Mouse (Mus musculus) thymus, adult 2 months (tissue): Measurements from ENCODE around the gene Rps26. TPM values are rescaled to one million over a fixed set of nuclear protein-coding genes. Genes with fewer than 3 reads are reported as not detected.
"Not testable (repeated sequence)": the region's sequence is repeated elsewhere in the genome, so short reads cannot be mapped to it uniquely, and the experiment has no call there.

Experiments used
- DNase-seq: peaks from one replicate; pipeline ENCODE4 v3.0.0; 2021
- H3K27ac ChIP-seq: fragments of 200-500 bp; 2 replicates; pipeline ENCODE4 v1.5.1; 2012; ENCODE audit warnings: low read length, control low read depth; ENCODE audit not compliant: control insufficient read depth, insufficient read depth
- H3K27me3 ChIP-seq: fragments of 200-500 bp; 2 replicates; pipeline ENCODE4 v1.6.1; 2012; ENCODE audit warnings: mild to moderate bottlenecking, low read length, moderate library complexity, mixed read lengths; ENCODE audit not compliant: control insufficient read depth, insufficient read depth
- H3K36me3 ChIP-seq: fragments of 200-500 bp; 2 replicates; pipeline ENCODE4 v1.6.1; 2012; ENCODE audit warnings: mild to moderate bottlenecking, low read length, moderate library complexity; ENCODE audit not compliant: control insufficient read depth, insufficient read depth
- H3K4me1 ChIP-seq: fragments of 200-500 bp; replicated peaks from 2 replicates; pipeline ENCODE4 v1.6.1; 2012; ENCODE audit warnings: low read length; ENCODE audit not compliant: control insufficient read depth, insufficient read depth
- H3K4me3 ChIP-seq: fragments of 200-500 bp; 2 replicates; pipeline ENCODE4 v1.5.1; 2012; ENCODE audit warnings: mild to moderate bottlenecking, low read length, control low read depth, moderate library complexity; ENCODE audit not compliant: control insufficient read depth, insufficient read depth
- CTCF ChIP-seq: fragments of 200-500 bp; IDR thresholded peaks from 2 replicates; pipeline ENCODE4 v1.5.1; 2012; ENCODE audit warnings: mild to moderate bottlenecking, control low read depth, low read length, moderate library complexity, borderline replicate concordance; ENCODE audit not compliant: control insufficient read depth, poor library complexity, insufficient read depth; ENCODE audit errors: extremely low read depth
- POLR2A ChIP-seq: fragments of 200-500 bp; IDR thresholded peaks from 2 replicates; pipeline ENCODE4 v1.6.1; 2012; ENCODE audit warnings: mild to moderate bottlenecking, low read length, control low read depth, moderate library complexity; ENCODE audit not compliant: control insufficient read depth, poor library complexity, insufficient read depth; ENCODE audit errors: extremely low read depth
- WGBS: fragments of 180-500 bp; shearing (Covaris S2); methylation state at CpG from one replicate; pipeline ENCODE4 v1.1.7; 2018; 5-methylcytosine and 5-hydroxymethylcytosine counted together
- polyA plus RNA-seq: library from polyadenylated mRNA; depleted of rRNA; stranded (reverse); fragments of >200 nt; gene quantifications from 2 replicates; pipeline ENCODE4 v1.2.3, GENCODE M21; 2012

Rps26 gene
- polyA plus RNA-seq, 1 experiment: 1,135 TPM

DNA sequence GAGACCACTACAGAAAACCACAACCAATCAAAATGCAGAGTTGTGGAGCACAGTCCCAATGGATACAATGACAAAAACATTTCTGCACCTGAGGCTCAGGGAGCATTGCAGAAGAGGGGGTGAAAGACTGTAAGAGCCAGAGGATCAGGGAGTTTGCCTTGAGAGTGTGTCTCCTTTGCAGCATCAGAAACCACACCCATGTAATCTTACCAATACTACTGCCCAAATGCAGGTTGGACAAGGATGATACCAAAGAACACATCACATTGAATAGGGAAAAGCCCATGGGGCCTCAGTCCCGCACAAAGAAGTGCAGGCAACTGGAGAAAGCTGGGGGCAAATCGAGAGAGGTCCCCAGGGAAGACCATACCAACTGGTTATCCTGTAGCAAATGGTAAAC is 3.2 kb upstream of the Rps26 start:
- H3K4me3 ChIP-seq: no peak overlapping the region
- H3K27ac ChIP-seq: no peak overlapping the region
- H3K36me3 ChIP-seq: peaks cover 3% of the 10 kb centered on the region; the same call in 1 of the 2 replicates
- WGBS: 96% methylated on average over 2 of the region's 2 CpGs
- TF ChIP-seq CTCF (no peak), POLR2A (no peak)
- peaks cover 12% of the 10 kb centered on the region for H3K4me1 ChIP-seq
- H3K27me3 ChIP-seq: no peaks in the 10 kb centered on the region
- no peak for DNase-seq

- TF ChIP-seq POLR2A: no peak
- no peak for TF ChIP-seq CTCF
- 83% methylated on average over 10 of the region's 10 CpGs for WGBS
- DNase-seq: no peak
- Histone ChIP-seq H3K36me3 (peaks cover 14% of the 10 kb centered on the region), H3K27ac (no peak overlapping the region), H3K4me3 (no peak overlapping the region), H3K4me1 (peaks cover 12% of the 10 kb centered on the region), H3K27me3 (no peaks in the 10 kb centered on the region)
Measured at GRCm38 (mm10) chr10:128627398-128628317, 1.1 kb upstream of the Rps26 start.

GRCm38 (mm10) chr10:128625287-128625894 is 1.2 kb downstream of the Rps26 start:
- peaks cover 14% of the 10 kb centered on the region for H3K36me3 ChIP-seq
- no peaks in the 10 kb centered on the region for H3K27me3 ChIP-seq
- H3K4me1 ChIP-seq: peaks cover 6% of the 10 kb centered on the region
- no peak for DNase-seq
- WGBS: 43% methylated on average over 7 of the region's 7 CpGs
- H3K27ac ChIP-seq: no peak overlapping the region
- H3K4me3 ChIP-seq: peak overlapping the region; percentile 69
- TF ChIP-seq CTCF: no peak
- TF ChIP-seq POLR2A: no peak

- not testable (repeated sequence) for H3K27ac ChIP-seq, H3K4me3 ChIP-seq, H3K4me1 ChIP-seq, H3K27me3 ChIP-seq, DNase-seq
- WGBS: 96% methylated on average over 4 of the region's 4 CpGs
- H3K36me3 ChIP-seq: peaks cover 14% of the 10 kb centered on the region
Measured at GRCm38 (mm10) chr10:128623106-128623613, 3.4 kb downstream of the Rps26 start.

DNA sequence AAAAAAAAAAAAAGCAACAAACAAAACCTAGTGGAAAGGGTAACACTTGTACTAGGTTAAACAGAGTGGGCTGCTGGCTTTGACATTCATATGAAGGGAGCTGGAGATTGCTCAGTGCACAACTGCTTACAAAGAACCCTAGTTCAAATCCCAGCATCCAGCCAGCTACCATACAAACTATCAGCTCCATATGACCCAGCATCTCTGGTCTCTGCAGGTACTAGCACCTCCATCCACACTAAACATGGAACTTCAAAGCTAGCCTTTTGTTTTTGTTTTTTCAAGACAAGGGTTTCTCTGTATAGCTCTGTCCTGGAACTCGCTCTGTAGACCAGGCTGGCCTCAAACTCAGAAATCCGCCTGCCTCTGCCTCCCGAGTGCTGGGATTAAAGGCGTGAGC is 3.8 kb downstream of the Rps26 start:
- no peak for DNase-seq
- H3K27me3 ChIP-seq: no peaks in the 10 kb centered on the region
- 97% methylated on average over 4 of the region's 4 CpGs for WGBS
- no peak overlapping the region for H3K4me3 ChIP-seq
- peaks cover 6% of the 10 kb centered on the region for H3K4me1 ChIP-seq
- peaks cover 14% of the 10 kb centered on the region for H3K36me3 ChIP-seq
- no peak overlapping the region for H3K27ac ChIP-seq
- no peak for TF ChIP-seq POLR2A
- TF ChIP-seq CTCF: no peak

GRCm38 (mm10) chr10:128621986-128622520 is 4.5 kb downstream of the Rps26 start:
- H3K4me1 ChIP-seq: peaks cover 6% of the 10 kb centered on the region
- TF ChIP-seq POLR2A (no peak), CTCF (no peak)
- no peak overlapping the region for H3K4me3 ChIP-seq
- no peak overlapping the region for H3K27ac ChIP-seq
- peaks cover 14% of the 10 kb centered on the region for H3K36me3 ChIP-seq
- DNase-seq: no peak
- WGBS: 79% methylated on average over 3 of the region's 3 CpGs
- no peaks in the 10 kb centered on the region for H3K27me3 ChIP-seq

GRCm38 (mm10) chr10:128620241-128620640 is 6.3 kb downstream of the Rps26 start:
- no peak overlapping the region for H3K4me3 ChIP-seq
- H3K27me3 ChIP-seq: no peaks in the 10 kb centered on the region
- peaks cover 3% of the 10 kb centered on the region; the same call in 1 of the 2 replicates for H3K4me1 ChIP-seq
- peaks cover 14% of the 10 kb centered on the region for H3K36me3 ChIP-seq
- TF ChIP-seq POLR2A (no peak), CTCF (no peak)
- DNase-seq: no peak
- no peak overlapping the region for H3K27ac ChIP-seq

- not testable (repeated sequence) for H3K4me1 ChIP-seq, H3K27me3 ChIP-seq, DNase-seq, H3K4me3 ChIP-seq, H3K36me3 ChIP-seq, H3K27ac ChIP-seq
- 96% methylated on average over 5 of the region's 5 CpGs for WGBS
Measured at GRCm38 (mm10) chr10:128619148-128619547, 7.4 kb downstream of the Rps26 start.
